ENCODE assay signal across 8 mouse cellular contexts in genomic region chr9:106198962-106199458, GRCm38 (mm10). TPM values are rescaled to one million over a fixed set of nuclear protein-coding genes. Genes with fewer than 3 reads are reported as not detected.
DNase-seq lines count a peak whose midpoint lies in the region.

No protein-coding gene starts in this region.

- H3K27me3 ChIP-seq in embryonic facial prominence, embryonic 10.5 days (replicated peaks; ENCODE audit: low read depth, poor library complexity, severe bottlenecking), result 0 out of 2 replicates have a peak, but pooled peaks cover 8% of the 10 kb centered on the region

- peak overlapping the region; percentile 88 for H3K27ac ChIP-seq in embryonic facial prominence, embryonic 10.5 days (replicated peaks)

- peak overlapping the region; percentile 84 for H3K4me3 ChIP-seq in embryonic facial prominence, embryonic 10.5 days

- peaks cover 43% of the 10 kb centered on the region for H3K4me1 ChIP-seq in embryonic facial prominence, embryonic 10.5 days

- peaks cover 37% of the 10 kb centered on the region for H3K36me3 ChIP-seq in embryonic facial prominence, embryonic 10.5 days (replicated peaks)

- peak; percentile 89 for DNase-seq in A20 (ENCODE audit: low read depth, low spot score)
- peak; percentile 44 for DNase-seq in T-cell, adult 2 months (ENCODE audit: low spot score)
- DNase-seq in embryonic facial prominence, embryonic 10.5 days (ENCODE audit: low spot score), result peak; percentile 87
- DNase-seq in heart, adult 9 months (ENCODE audit: low spot score in 2 of 2), result peak; percentile 74 to 79
- peak; percentile 75 for DNase-seq in kidney, adult 9 months
- DNase-seq in lung, postnatal 10 days, result peak; percentile 90
- DNase-seq in ovary, postnatal 36 days (ENCODE audit: low spot score), result peak; percentile 80
- DNase-seq in urinary bladder, postnatal 4 days (ENCODE audit: low spot score in 2 of 2), result peak; percentile 66 to 76

- WGBS in embryonic facial prominence, embryonic 10.5 days, result under 1% methylated on average over 51 of the region's 51 CpGs

- no peaks in the 10 kb centered on the region for H3K9me3 ChIP-seq in embryonic facial prominence, embryonic 10.5 days

RNA-seq across cellular contexts. Expression of gene Ppm1m, which starts 0.5 kb away (rescaled TPM):
- 50.2 and 54.1 TPM in 2 replicates for polyA plus RNA-seq in embryonic facial prominence, embryonic 10.5 days (2016; fragmentation: Nextera tagmentation; extraction: Ambion mirVana)

RNA-seq across cellular contexts. Expression of gene Twf2, which starts 3.9 kb away (rescaled TPM):
- polyA plus RNA-seq in embryonic facial prominence, embryonic 10.5 days (2016; fragmentation: Nextera tagmentation; extraction: Ambion mirVana), result 69.5 and 74.7 TPM in 2 replicates

RNA-seq across cellular contexts. Expression of gene Tlr9, which starts 23.4 kb away (rescaled TPM):
- polyA plus RNA-seq in embryonic facial prominence, embryonic 10.5 days (2016; fragmentation: Nextera tagmentation; extraction: Ambion mirVana), result not detected in 2 replicates

RNA-seq across cellular contexts. Expression of gene Wdr82, which starts 28.3 kb away (rescaled TPM):
- polyA plus RNA-seq in embryonic facial prominence, embryonic 10.5 days (2016; fragmentation: Nextera tagmentation; extraction: Ambion mirVana), result 28.4 and 28.8 TPM in 2 replicates

RNA-seq across cellular contexts. Expression of gene Glyctk, which starts 41.1 kb away (rescaled TPM):
- polyA plus RNA-seq in embryonic facial prominence, embryonic 10.5 days (2016; fragmentation: Nextera tagmentation; extraction: Ambion mirVana), result 2.4 and 2.9 TPM in 2 replicates

Comparison
In these comparisons a context has a peak if more than half of its experiments do, and no peak if none do; other contexts are left out.
1. Peak in every context shown above with its lines: DNase-seq, H3K4me3 ChIP-seq and H3K27ac ChIP-seq.